Mouse (Mus musculus) heart, embryonic 10.5 days (tissue): Measurements from ENCODE around the gene Gm11115. TPM values are rescaled to one million over a fixed set of nuclear protein-coding genes. Genes with fewer than 3 reads are reported as not detected.

Source experiments
- DNase-seq: peaks from one replicate; pipeline ENCODE4 v3.0.0-alpha.2; 2017; ENCODE audit warnings: low spot score
- H3K27ac ChIP-seq: fragments of 300-500 bp; sonication (generic); 2 replicates; pipeline ENCODE4 v1.5.1; 2016; ENCODE audit warnings: mild to moderate bottlenecking
- H3K27me3 ChIP-seq: fragments of 300-500 bp; sonication (generic); 2 replicates; pipeline ENCODE4 v1.6.1; 2016; ENCODE audit warnings: mild to moderate bottlenecking; ENCODE audit not compliant: poor library complexity, insufficient read depth, severe bottlenecking
- H3K36me3 ChIP-seq: fragments of 300-500 bp; sonication (generic); 2 replicates; pipeline ENCODE4 v1.6.1; 2016; ENCODE audit warnings: mild to moderate bottlenecking, moderate library complexity
- H3K4me1 ChIP-seq: fragments of 300-500 bp; sonication (generic); 2 replicates; pipeline ENCODE4 v1.6.1; 2016; ENCODE audit warnings: mild to moderate bottlenecking
- H3K4me3 ChIP-seq: fragments of 300-500 bp; sonication (generic); 2 replicates; pipeline ENCODE4 v1.5.1; 2016; ENCODE audit warnings: mild to moderate bottlenecking, moderate library complexity
- H3K9me3 ChIP-seq: fragments of 300-500 bp; sonication (generic); 2 replicates; pipeline ENCODE4 v1.6.1; 2016; ENCODE audit warnings: mild to moderate bottlenecking, moderate library complexity
- WGBS: fragments of 180-500 bp; shearing (Covaris S2); methylation state at CpG from one replicate; pipeline ENCODE4 v1.1.7; 2016; 5-methylcytosine and 5-hydroxymethylcytosine counted together
- polyA plus RNA-seq: library from polyadenylated mRNA; unstranded; fragments of >200 nt; fragmentation: Nextera tagmentation; extraction: Ambion mirVana; gene quantifications from 2 replicates; pipeline ENCODE4 v1.2.1, GENCODE M21; 2016

The Gm11115 gene
- not detected in 2 replicates for polyA plus RNA-seq

- Histone ChIP-seq H3K36me3 (no peaks in the 10 kb centered on the region), H3K27me3 (no peaks in the 10 kb centered on the region), H3K4me1 (no peaks in the 10 kb centered on the region), H3K9me3 (no peaks in the 10 kb centered on the region), H3K27ac (no peak within 1 kb of the TSS), H3K4me3 (no peak within 1 kb of the TSS)
- no peak for DNase-seq
Measured at GRCm38 (mm10) chr5:88153999-88154398, at the start of gene Gm11115. TSS of gene Gm11115 (minus strand) at chr5:88154099.

GRCm38 (mm10) chr5:88111430-88111829 lies 42.5 kb downstream of the Gm11115 start, which contains the start of gene Gm11116:
TSS of gene Gm11116 (minus strand) at chr5:88111530.
- no peaks in the 10 kb centered on the region for H3K9me3 ChIP-seq
- no peaks in the 10 kb centered on the region for H3K27me3 ChIP-seq
- no peak within 1 kb of the TSS for H3K27ac ChIP-seq
- DNase-seq = no peak
- H3K4me3 ChIP-seq = no peak within 1 kb of the TSS
- no peaks in the 10 kb centered on the region for H3K36me3 ChIP-seq
- no peaks in the 10 kb centered on the region for H3K4me1 ChIP-seq
- WGBS = 80% methylated on average over 1 of the region's 1 CpGs

Other genes starting within 250 kb of the Gm11115 start
- gene Csn3, start 228.5 kb downstream of the Gm11115 start, polyA plus RNA-seq = 0.20 and 0.26 TPM in 2 replicates
- not detected in 2 replicates for gene 2310003L06Rik, start 184.6 kb downstream of the Gm11115 start, polyA plus RNA-seq
- not detected in 2 replicates for gene Gm28434, start 184.6 kb downstream of the Gm11115 start, polyA plus RNA-seq
- gene Cabs1, start 174.7 kb downstream of the Gm11115 start, polyA plus RNA-seq = not detected in 2 replicates
- gene Smr3a, start 151.6 kb downstream of the Gm11115 start, polyA plus RNA-seq = not detected in 2 replicates
- gene Smr2, start 67.5 kb downstream of the Gm11115 start, polyA plus RNA-seq = not detected in 2 replicates
- gene Gm11116, start 42.6 kb downstream of the Gm11115 start, polyA plus RNA-seq = not detected in 2 replicates
- not detected in 2 replicates for gene Gm7714, start 114.8 kb upstream of the Gm11115 start, polyA plus RNA-seq
- not detected in 2 replicates for gene Prol1, start 163.2 kb upstream of the Gm11115 start, polyA plus RNA-seq
- not detected in 2 replicates for gene Amtn, start 222.0 kb upstream of the Gm11115 start, polyA plus RNA-seq